Mouse (Mus musculus) hindlimb bud, embryonic 11.5 days (tissue): ENCODE data around the gene Glra2.
A peak's percentile ranks its signal among the peaks of the same experiment; 100 is the strongest.
"Not testable (repeated sequence)": the region's sequence is repeated elsewhere in the genome, so short reads cannot be mapped to it uniquely, and the experiment has no call there.

Experiments used
- DNase-seq: peaks from one replicate; pipeline ENCODE4 v3.0.0-alpha.2; 2012; ENCODE audit warnings: low read depth, low spot score; ENCODE audit errors: extremely low spot score

The Glra2 gene

GRCm38 (mm10) chrX:165326939-165327698 is at the start of gene Glra2:
Gene Glra2 (minus strand): TSS chrX:165327393.
- peak; percentile 31 for DNase-seq

- DNase-seq = no peak
These were observed 35.6 kb upstream of the Glra2 start for GRCm38 (mm10) chrX:165362798-165363197.

DNA sequence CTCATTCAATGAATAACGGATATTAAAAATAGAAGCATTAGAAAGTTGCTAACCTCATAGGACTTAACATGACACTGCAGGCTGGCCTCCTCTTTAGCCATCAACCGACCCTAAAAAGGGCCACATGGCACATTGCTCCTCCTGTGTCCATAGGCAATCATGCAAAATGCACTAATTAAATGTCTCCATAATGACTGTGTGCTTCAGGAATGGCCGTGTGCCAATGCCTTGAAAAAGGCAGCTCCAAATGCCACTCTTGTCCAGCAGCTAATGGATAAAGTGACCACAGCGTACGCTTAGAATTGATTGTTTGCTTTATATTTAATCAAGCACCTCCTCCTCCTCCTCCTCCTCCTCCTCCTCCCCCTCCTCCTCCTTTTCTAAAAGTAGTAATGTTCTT is 17.4 kb upstream of the Glra2 start:
- DNase-seq = no peak

- peak; percentile 6 for DNase-seq
These were observed 623 bp upstream of the Glra2 start for GRCm38 (mm10) chrX:165327699-165328333.

DNA sequence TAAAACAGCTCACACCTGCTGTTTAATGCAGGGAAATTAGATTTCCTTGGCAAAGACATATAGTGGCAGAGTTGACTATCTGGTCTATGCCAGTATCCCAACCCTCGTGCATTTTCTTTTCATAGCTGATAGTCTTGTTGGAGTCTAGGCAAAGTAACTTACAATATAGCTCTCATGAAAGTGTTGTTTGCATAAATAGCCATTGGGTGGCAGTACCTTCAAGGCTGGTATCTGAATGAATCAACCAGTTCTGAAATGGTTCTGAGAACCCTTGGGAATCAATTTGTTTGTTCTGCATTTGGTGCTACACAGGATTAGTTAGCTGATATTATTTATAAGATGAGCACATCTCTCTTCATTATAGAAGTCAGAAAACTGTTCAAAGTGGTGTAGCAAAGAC is 133.6 kb downstream of the Glra2 start:
- no peak for DNase-seq

DNA sequence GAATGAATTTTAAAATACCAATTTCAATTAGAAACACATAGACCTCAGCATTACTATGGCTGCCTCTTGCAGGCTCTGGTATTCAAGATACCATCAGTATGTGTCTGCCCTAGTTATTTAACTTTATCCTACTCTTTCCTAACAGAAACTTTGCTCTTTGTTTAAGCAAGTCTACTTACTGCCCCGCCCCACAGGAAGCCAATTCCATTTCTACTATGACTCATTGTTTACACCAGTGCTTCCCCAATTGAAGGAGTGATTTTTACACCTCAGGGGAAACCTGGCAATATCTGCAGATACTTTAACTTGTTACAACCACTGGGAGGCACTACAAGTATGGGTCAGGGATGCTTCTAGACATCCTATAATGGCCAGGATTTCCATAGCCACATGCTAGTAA is 136.0 kb downstream of the Glra2 start:
- no peak for DNase-seq

DNA sequence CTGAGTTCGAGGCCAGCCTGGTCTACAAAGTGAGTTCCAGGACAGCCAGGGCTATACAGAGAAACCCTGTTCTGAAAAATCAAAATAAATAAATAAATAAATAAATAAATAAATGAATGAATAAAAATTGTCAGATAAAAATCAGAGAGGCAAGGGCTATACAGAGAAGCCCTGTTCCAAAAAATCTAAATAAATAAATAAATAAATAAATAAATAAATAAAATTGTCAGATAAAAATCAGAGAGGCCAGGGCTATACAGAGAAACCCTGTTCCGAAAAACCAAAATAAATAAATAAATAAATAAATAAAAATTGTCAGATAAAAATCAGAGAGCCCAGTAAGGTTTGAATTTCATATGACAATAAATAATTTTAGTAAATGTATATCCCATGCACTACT is 144.2 kb downstream of the Glra2 start:
- not testable (repeated sequence) for DNase-seq

DNA sequence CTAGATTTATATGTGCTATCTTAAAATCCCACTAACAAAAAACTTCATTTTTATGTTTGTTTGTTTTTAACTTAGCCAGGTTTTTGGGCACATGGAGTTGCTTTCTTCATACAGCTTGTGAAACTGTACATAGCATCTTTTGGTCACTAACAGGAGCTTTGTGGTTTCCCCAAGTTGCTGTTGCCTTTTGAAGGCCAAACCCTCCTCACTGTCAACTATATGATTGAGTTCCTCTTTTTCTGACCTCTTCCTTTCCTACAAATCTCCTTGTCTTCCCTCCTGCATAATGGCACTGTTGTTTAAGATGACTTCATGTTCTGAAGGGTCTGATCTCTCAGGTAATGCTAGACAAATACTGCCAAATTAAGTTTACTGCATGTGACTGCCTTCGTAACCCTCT is 170.6 kb downstream of the Glra2 start:
- no peak for DNase-seq

DNA sequence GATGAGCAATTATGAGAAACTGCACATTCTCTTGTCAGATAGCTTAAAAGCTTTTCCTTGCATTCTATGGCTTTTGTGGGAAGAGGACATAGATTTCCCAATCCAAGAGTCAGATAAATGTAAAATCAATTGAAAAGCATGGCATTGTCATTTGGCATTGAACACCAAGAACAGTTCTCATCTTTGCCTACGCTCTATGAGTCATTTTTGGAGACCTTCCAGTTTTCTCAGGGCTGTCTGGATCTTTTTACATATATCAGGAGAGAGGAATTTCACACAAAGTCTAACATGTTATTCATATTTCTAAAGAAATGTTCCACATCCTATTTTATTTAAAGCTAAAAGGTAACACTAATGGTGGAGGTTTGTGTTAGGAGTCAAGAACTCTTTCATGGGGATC is 223.0 kb downstream of the Glra2 start:
- no peak for DNase-seq
